Mouse (Mus musculus) 416B (cell line): Measurements from ENCODE around the gene Pitpnm2.
"Not testable (repeated sequence)": the region's sequence is repeated elsewhere in the genome, so short reads cannot be mapped to it uniquely, and the experiment has no call there.

ENCODE experiments used
- DNase-seq: peaks from one replicate; pipeline ENCODE4 v3.0.0; 2011; ENCODE audit warnings: low read depth

The Pitpnm2 gene

DNA sequence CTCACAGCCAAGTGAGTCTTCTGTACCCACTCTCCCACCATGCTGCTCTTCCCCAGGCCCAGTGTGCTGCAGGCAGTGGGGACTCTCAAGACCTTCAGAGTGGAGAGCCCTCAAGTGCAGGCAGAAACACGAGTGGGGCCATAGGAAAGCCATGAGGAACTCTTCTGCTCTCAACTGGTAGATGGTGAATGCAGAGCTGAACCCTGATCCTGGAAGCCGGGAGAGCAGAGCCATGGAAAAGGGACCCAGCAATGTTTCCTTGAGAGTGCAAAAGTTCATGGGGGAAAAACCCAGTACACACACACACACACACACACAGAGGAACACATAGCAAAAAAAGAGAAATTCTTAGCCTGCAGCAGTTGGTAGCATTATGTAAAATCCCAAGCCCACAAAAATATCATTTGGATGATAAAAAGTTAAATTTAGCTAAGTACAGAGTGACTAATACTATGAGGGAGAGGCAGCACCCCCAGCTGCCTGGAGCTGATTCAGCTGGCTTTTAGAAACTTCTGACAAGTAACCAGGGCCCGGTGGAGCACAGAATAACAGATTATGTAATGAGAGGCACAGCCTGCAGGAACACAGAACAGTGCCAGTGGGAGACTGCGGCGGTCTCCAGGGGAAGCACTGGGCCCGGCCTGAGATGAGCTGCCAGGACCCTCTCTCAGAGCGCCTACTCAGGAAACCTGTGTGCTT, 28.4 kb downstream of the Pitpnm2 start:
- DNase-seq, result peak; percentile 27

DNA sequence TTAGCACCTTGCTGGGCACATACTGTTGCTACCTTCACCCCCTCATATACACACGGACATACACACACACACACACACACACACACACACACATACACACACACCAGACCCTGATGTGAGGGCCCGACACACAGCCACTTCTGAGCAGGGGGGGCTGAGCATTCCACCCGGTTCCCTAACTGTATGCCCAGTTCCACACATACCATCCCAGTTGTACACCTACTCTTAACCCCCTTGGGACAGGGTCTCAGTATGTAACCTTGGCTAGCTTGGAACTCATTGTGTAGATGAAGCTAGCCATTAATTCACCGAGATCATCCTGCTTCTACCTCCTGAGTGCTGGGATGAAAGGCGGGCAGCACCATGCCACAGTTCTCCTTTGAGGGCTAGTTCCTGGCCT, 29.0 kb downstream of the Pitpnm2 start:
- no peak for DNase-seq

DNA sequence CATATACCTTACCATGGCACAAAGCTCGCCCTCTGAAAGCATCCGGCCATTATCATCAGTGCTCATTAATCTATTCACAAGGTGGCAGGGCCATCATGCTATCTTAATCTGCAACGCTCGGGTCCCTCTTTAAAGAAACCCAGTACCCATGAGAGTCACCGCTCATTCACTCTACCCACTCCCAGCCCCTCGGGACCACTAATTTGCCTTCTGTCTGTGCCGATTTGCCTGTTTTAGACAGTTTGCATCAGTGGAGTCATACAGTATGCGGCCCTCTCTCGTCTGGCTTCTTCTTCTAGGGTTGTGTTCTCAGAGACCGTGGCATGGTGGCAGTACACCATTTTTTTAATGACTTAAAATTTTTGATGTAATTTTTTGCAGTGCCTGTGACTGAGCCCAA, 30.1 kb downstream of the Pitpnm2 start:
- no peak for DNase-seq

DNA sequence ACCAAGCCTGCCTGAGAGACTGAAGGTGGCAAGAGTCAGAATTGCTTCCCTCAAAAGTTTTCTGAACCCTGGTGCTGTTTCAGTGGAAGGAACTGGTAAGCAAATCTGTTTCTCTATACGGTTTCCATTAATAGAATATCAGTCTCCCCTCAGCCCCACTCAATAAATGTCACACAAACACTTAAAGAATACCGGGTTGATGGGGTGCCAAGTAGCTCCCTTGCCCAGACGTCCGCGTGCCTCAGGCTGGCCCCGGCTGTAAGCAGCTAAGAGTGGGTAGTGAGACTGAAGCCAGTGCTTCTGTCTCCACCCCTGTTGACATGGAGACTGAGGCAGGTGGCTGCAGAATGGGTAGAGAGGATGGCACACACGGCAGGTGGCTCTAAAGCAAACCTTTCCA, 30.6 kb downstream of the Pitpnm2 start:
- DNase-seq, result no peak

DNA sequence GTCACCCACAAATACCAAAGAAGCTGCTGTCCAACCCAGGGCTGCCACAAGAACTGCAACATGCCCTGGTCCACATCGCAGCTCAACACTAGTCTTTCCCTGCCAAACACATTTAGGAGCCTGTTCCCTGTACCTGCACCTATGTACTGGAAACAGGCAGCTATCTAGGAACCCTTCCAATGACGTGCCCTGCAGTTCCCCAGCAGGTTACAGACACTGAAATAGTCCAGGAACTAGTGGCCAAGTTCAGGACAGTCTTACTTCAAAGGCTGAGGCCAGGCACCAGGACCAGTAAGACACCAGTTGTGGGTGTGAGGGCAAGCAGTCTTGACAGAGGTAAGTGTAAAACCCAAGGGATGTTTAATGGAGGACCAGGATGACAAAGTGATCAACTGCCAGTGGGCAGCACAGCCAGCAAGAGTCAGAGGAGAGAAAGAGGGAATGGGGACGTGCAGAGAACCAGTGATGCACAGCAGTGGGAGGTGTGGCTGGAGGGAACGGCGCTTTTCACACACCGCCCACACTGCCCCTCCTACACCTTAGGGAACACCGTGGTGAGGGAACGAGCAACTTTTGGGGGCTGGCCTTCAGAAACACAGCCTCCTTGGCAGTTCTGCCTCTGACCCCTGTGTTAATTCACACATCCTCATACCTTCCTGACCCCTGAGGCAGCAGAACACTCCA, 31.9 kb downstream of the Pitpnm2 start:
- no peak for DNase-seq

DNA sequence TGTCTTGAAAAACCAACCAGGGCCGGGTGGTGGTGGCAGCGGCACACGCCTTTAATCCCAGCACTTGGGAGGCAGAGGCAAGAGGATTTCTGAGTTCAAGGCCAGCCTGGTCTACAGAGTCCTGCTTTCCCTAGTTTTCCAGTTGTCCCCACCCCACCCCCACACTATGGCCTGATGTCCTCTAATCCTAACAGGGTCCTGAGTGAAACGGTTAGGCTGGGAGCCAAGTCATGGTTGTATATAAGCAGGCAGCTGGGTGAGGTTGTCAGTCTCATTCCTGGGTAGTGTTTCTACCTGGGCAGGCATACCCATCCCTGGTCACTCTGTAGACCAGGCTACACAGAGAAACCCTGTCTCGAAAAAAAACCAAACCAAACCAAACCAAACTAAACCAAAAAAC, 32.5 kb downstream of the Pitpnm2 start:
- DNase-seq, result not testable (repeated sequence)

DNA sequence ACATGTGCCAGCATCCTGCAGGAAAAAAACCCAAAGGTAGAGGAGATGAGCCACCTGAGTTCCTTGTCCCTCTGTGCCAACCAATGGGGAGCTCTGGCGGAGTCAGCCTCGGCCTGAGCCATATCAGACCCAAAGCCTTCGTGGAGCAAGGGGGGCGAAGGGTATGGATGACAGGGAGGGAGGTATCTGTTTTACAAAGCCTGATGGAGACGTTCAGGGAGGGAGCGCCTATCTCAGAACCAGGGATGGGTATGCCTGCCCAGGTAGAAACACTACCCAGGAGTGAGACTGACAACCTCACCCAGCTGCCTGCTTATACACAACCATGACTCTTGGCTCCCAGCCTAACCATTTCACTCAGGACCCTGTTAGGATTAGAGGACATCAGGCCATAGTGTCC, 33.2 kb downstream of the Pitpnm2 start:
- no peak for DNase-seq

DNA sequence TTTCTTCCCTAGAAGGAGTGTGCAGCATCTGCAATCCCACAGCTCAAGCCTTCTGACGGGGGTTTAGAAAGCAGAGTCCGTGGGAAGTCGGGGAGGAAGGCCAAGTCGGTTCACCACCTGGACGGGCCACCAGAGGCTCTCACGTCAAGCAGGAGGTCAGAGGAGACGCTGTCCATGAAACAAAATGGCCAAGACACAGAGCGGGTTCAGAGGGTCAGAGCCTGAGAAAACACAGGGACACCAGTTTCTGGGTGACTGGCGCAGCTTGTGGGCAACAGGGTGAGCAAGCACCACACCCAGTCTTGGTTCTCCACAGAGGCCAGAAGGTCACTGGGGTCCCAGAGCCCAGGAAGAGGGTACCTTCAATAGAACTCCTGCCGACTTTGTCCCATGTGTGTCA, 33.9 kb downstream of the Pitpnm2 start:
- no peak for DNase-seq

DNA sequence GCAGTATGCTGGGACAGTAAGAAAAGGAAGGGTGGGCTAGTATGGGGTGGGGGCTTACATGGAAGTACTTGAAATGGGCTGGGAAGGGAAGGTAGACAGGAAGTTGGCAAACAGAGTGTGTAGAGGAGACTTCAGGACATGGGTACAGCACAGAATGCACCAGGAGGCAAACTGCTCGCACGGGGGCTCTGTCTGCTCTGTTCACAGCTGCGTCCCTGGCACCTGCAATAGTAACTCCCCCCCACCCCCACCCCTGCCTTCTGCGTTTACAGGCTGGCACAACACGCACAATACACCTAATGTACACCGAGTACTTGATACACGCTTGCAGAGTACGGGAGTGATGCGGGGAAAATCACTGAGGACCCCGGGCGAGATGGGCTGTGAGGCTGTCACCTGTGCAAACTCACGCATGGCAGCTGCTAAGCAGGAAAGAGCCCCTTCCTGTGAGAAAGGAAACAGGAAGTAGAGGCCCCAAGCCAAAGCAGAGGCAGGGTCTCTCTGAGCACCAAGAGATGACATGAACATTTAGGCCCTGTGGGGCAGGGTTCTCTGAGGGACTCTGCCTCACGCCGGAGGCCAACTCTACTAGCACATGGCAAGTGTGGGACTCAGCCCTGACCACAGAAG, 34.9 kb downstream of the Pitpnm2 start:
- DNase-seq, result no peak

DNA sequence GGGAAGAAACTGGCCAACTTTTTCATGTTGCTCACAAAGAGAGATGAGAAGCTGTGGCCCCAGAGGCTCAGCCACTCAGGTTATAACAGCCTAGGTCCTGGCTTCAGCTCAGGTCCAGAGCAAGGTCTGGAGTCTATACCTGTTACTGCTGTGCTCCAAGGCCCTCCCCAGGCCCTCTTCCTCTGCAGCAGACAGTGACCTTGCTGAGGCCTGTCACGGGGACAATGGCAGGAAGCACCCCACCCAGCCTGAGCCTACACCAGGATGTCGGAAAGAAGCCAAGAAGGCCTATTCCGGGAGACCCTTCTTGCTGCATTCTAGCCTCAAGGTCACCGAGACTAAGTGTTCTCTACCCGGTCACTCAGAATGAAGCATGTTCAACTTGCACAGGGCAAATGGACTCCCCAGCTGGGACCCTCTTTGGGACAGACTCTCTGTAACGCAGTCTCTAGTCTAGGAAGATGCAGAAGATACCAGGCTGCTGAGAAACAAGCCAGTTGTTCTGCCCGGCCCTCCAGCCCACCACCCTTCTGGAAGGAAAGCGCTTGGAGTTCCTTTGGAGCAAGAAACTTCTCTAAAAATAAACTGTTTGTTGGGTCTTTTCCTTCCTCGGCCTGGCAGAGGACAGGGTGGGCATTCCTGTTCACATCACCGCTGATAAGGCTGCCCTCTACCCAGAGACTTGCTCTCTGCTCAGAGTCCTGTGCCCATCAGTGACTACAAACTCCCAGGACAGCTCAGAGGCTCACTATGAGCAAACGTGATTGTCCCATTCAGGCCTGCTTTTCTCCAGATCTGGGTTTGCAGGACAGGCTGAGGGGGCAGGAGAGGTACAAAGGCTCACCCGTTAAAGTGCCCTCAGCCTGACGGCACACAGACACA, 35.7 kb downstream of the Pitpnm2 start:
- no peak for DNase-seq

DNA sequence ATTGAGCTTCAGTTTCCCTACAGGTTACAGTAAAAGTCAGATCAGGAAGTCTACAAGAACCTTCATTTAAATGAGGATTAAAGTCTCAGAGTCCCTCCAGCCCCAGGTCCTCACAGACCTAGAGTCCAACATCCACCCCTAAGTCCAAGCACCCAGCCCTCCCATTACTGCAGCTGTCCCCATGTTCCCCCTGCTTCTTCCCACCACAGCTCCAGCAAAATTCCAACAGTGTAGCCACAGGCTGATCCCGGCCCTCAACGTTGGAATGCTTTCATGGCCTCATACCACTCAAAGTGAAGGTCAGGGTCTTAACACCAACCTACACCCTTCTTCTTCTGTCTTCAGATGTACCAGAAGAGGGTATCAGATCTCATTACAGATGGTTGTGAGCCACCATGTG, 37.9 kb downstream of the Pitpnm2 start:
- no peak for DNase-seq

DNA sequence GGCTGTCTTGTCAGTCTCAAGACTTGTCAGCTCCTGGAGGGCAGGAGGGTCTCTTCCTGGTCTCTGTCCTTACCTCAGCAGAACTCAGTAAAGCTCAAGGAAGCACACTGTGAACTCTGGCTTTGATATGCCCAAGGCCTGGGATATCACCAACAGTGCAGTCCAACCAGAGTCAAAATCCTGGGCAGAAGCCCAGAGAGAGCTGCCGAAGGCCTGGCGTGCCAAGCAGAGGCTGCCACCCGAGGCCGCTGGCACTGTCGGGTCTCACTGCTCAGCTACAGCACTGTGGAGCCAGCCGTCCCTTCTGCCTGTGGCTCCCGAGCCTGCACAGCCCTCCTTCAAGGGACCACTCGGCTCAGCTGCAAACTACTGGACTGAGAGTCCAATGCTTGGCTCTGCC, 38.3 kb downstream of the Pitpnm2 start:
- no peak for DNase-seq

DNA sequence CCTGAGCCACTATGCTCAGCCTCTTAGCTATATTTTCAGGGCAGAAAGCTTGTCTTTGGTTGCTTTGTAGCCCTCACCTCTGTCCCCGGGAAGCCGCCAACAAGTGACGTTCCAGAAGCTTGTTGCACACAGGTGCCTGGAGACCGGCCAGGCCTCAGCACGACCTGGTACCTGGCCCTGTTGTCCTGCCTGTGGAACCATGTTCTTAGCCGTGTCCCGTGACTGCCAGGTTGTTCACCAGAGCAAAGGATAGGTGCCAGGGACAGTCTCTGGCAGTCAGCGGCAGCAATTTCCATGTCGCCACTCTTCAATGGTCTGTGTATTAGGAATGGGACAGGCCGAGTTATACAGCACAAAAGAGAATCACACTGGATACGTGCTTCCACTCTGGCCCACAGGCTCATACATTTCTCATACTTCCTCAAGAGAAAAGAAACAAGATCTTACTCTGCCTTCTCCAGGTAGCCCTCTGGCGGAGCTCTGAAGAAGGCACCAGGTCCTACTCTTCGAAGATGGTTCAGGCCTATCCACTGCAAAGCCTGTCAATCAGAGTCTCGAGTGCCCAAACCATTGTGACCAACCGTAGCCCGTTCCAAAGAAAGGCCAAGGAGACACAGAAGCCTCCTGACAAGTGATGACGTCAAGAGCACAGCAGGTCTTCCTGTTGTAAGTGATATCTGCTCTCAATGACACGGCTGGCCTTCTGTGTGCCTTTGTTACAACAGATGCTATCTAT, 39.1 kb downstream of the Pitpnm2 start:
- no peak for DNase-seq

DNA sequence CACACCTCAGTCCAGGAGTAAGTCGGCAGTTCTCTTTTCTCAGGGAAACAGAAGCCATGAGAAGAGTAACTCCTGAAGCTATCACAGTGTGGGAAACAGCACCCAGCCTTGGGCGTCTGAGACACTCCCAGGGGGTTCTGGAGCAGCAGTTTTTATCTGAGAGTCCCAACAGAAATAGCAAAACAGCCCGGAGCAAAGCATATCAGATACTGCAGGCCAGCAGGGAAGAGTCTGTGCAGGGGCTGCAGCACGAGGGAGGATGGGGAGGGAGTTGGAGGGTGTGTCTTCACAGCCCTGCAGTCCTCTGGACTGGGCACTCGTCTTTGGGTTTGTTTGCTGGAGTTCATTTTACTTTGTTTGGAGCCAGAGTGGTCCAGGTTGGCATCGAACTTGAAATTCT, 39.7 kb downstream of the Pitpnm2 start:
- no peak for DNase-seq

DNA sequence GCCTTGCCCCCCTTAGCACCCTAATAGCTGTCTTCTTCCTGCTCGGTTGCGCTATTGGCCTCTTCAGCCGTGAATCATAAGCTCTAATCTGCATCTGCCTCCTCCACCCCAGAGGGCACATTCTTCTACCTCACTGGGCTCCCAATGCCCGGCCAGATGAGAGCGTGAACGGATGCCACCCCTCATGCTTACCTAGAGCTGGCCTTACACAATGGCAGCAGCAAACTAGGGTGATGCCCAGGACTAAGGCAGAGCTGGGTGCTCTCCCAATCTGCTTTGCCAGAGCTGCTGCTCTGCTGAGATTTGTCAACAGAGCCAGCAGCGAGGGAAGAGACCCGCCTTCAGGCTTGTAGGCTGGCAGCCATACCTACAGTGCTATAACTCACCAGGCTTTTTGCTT, 41.5 kb downstream of the Pitpnm2 start:
- DNase-seq, result no peak

DNA sequence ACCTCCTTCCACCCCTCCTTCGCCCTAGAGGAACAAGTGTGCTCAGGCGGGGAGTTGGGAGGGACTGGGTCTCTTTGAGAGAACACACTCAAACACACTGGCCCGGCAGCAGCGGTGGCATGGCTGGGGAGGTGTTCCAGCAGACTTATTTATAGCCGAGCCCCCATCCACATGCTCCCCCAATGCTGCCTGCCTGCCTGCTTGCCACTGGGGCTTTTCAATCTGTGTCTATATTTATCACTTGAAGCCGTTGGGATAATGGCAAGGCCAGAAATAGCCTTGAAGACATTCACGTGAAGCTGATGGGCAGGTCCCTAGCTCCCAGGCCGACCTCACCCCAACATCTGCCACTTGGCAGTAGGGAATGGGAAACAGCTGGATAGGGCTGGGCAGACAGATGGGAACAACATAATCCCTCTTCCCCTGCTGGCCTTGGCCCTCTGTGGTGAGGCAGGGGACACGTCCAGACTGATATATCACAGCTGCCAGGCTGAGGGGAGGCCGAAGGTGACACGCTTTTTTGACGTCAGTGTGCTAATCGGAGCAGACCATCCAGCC, 43.0 kb downstream of the Pitpnm2 start:
- DNase-seq, result no peak

DNA sequence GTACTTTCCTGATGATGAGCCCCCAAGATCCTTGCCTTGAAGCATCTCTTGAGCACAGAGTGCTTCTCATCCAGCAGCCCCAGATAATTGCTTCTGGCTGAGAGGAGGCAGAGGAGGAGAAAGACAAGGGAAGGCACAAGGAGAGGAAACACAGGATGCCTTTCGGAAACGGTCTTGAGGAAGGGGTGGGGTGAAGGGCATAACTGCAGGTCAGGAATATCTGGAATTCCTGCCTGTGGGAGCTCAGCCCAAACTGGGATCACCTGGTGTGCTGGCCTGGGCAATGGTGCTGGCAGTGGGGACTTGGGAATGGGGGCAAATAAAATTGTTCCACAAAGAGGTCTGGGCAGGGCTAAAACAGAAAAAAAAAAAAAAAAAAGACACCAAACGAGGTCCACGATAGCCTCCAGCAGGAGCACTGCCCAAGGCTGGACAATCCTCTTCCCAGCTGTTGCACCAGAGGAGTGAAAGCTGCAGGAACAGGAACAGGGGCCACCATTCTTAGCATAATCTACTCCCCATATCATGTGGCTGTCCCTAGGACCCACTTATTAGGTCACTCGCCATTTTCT, 43.7 kb downstream of the Pitpnm2 start:
- no peak for DNase-seq

DNA sequence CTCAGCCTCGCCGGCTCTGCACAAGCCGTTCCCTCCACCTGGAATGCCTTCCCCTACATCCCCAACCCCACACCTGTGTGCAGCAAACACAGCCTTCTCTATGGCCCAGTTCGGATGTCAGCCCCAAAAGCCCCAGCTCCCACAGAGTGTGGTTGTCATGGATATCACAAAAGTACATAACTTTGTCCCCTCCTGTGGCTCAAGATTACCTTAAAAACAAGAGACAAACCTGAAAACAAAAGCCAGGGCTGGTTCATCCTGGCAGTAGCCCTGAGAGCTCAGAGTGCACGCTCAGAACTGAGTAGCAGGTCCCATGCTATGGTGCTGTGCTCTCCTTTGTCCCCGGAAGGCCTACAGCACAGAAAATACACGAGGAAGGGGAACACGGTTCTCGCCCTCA, 44.3 kb downstream of the Pitpnm2 start:
- no peak for DNase-seq

DNA sequence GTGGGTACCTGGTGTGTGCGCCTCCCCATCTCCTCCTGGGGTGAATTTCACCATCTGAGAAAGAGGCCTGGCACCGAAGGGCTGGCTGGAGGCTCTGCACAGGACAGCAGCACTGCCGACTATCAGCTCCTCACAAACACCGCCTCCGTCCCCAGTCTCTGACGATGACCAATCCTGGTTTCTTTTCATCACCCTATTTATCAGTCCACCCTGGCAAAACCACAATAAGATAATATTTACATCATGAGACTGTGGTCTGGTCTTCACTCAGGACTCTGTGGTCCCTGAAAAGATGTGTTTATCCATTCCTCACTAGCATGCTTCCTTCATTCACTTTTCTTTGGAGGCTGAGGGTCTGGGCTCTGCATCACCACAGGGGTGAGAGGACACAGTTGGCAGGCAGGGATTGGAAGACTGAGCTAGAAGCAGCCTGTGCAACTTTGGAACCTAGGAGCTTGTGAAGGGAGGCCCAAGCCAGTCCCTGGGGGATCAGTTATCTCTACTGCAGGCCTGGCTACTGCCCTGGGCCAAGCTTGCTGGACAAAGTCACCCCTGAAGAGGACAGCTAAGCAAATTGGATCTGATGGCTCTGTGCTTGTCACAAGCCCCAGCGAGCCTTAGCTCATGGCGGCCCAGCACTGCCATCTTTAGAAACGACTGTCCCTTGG, 45.3 kb downstream of the Pitpnm2 start:
- DNase-seq, result peak; percentile 20

DNA sequence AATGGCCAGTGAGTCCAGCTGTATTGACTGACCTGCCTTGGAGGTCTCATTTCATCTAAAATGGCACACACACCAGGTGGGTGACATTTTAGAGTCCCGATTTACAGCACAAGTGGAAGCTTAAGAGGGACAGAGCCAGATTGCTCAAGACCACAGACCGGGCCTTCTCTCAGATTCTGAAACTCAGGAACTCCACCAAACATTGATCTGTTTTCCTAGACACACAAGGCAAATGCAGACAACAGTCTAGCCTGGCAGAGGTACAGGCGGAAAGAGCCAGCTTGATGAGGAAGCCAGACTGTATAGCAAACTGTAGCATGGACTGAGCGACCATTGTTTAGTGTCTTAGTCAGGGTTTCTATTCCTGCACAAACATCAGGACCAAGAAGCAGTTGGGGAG, 46.3 kb downstream of the Pitpnm2 start:
- DNase-seq, result no peak

DNA sequence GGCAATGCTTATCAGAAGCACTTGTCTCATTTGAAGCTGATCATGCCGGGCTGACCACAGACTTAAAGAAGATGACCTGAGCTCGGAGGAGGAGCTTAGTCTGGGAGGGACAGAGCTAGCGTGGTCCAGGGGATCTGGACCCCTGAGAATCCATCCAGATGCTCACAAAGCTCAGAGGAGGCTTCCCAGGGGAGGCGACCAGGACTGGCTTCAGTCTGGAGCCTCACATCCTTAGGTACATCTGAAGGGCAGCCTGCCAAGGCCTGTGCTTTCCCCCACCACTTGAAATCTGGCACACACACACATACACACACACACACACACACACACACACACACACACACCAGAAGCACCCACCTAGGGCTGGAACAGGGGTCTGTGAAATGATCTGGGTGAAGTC, 47.5 kb downstream of the Pitpnm2 start:
- DNase-seq, result no peak
